Mouse (Mus musculus) cerebellum, postnatal 4 days (tissue): ENCODE results near the gene Pde5a.

Experiments
- DNase-seq, 2 experiments: peaks; one replicate each; pipeline ENCODE4 v3.0.0; 2022; ENCODE audit warnings: low spot score in 2 of 2, mixed read lengths in 1 of 2

The Pde5a gene

GRCm38 (mm10) chr3:122763768-122764167, 35.0 kb downstream of the Pde5a start:
- DNase-seq: no peak

GRCm38 (mm10) chr3:122766930-122767329, 38.2 kb downstream of the Pde5a start:
- no peak for DNase-seq

GRCm38 (mm10) chr3:122767841-122768240, 39.1 kb downstream of the Pde5a start:
- DNase-seq: no peak

GRCm38 (mm10) chr3:122781417-122781816, 52.7 kb downstream of the Pde5a start:
- no peak for DNase-seq

- DNase-seq: no peak
Observed at GRCm38 (mm10) chr3:122784245-122784644, 55.5 kb downstream of the Pde5a start.

- peak in 1 of 2 experiments; percentile 44 for DNase-seq
Observed at GRCm38 (mm10) chr3:122788314-122788713, 59.6 kb downstream of the Pde5a start.

- DNase-seq: no peak
Observed at GRCm38 (mm10) chr3:122789544-122789943, 60.8 kb downstream of the Pde5a start.

GRCm38 (mm10) chr3:122800050-122800449, 71.3 kb downstream of the Pde5a start:
- no peak for DNase-seq

- no peak for DNase-seq
Observed at GRCm38 (mm10) chr3:122800553-122801435, 72.0 kb downstream of the Pde5a start.

- DNase-seq: no peak
Observed at GRCm38 (mm10) chr3:122801436-122802221, 72.9 kb downstream of the Pde5a start.

GRCm38 (mm10) chr3:122807313-122807712, 78.6 kb downstream of the Pde5a start:
- DNase-seq: no peak

- DNase-seq: no peak
Observed at GRCm38 (mm10) chr3:122810090-122810863, 81.5 kb downstream of the Pde5a start.

GRCm38 (mm10) chr3:122810986-122811385, 82.2 kb downstream of the Pde5a start:
- no peak for DNase-seq

- no peak for DNase-seq
Observed at GRCm38 (mm10) chr3:122814531-122814930, 85.8 kb downstream of the Pde5a start.

- no peak for DNase-seq
Observed at GRCm38 (mm10) chr3:122818282-122818681, 89.5 kb downstream of the Pde5a start.

GRCm38 (mm10) chr3:122820700-122821099, 92.0 kb downstream of the Pde5a start:
- no peak for DNase-seq

GRCm38 (mm10) chr3:122828270-122829058, 99.7 kb downstream of the Pde5a start:
- no peak for DNase-seq

- no peak for DNase-seq
Observed at GRCm38 (mm10) chr3:122834519-122834918, 105.8 kb downstream of the Pde5a start.

- DNase-seq: no peak
Observed at GRCm38 (mm10) chr3:122835097-122835850, 106.5 kb downstream of the Pde5a start.

GRCm38 (mm10) chr3:122837639-122838038, 108.9 kb downstream of the Pde5a start:
- DNase-seq: no peak
